Mouse (Mus musculus) cerebellum, adult 18-20 months (tissue): ENCODE measurements around the gene Rln3.

Source experiments
- DNase-seq, 2 experiments: peaks; one replicate each; pipeline ENCODE4 v3.0.0; 2021

Rln3 gene

GRCm38 (mm10) chr8:84065037-84065436 is 20.2 kb upstream of the Rln3 start, which contains the start of gene Gm10643:
TSS of gene Gm10643 (minus strand) at chr8:84065137.
- DNase-seq, result no peak

- DNase-seq, result no peak
Observed at GRCm38 (mm10) chr8:84063861-84064610, 19.2 kb upstream of the Rln3 start.

GRCm38 (mm10) chr8:84060245-84060644 is 15.4 kb upstream of the Rln3 start:
- DNase-seq, result no peak

GRCm38 (mm10) chr8:84059226-84059625 is 14.4 kb upstream of the Rln3 start:
- DNase-seq, result no peak

- no peak for DNase-seq
Observed at GRCm38 (mm10) chr8:84057827-84058226, 13.0 kb upstream of the Rln3 start.

- no peak for DNase-seq
Observed at GRCm38 (mm10) chr8:84053229-84053628, 8.4 kb upstream of the Rln3 start.

GRCm38 (mm10) chr8:84052746-84053145 is 7.9 kb upstream of the Rln3 start:
- DNase-seq, result no peak

GRCm38 (mm10) chr8:84048171-84048570 is 3.4 kb upstream of the Rln3 start:
- DNase-seq, result no peak

- DNase-seq, result no peak
Observed at GRCm38 (mm10) chr8:84046505-84046904, 1.7 kb upstream of the Rln3 start.

- DNase-seq, result no peak
Observed at GRCm38 (mm10) chr8:84044103-84044502, 697 bp downstream of the Rln3 start.

GRCm38 (mm10) chr8:84042948-84043342 is 1.9 kb downstream of the Rln3 start:
- no peak for DNase-seq

GRCm38 (mm10) chr8:84042066-84042947 is 2.5 kb downstream of the Rln3 start, which contains the start of gene Il27ra:
TSS of gene Il27ra (minus strand) at chr8:84042589.
- DNase-seq, result peak; percentile 28 to 43

GRCm38 (mm10) chr8:84039050-84039449 is 5.8 kb downstream of the Rln3 start:
- DNase-seq, result peak; percentile 69 to 78

GRCm38 (mm10) chr8:84038015-84038414 is 6.8 kb downstream of the Rln3 start:
- DNase-seq, result no peak

GRCm38 (mm10) chr8:84032777-84033176 is 12.0 kb downstream of the Rln3 start:
- no peak for DNase-seq

GRCm38 (mm10) chr8:84029272-84029671 is 15.5 kb downstream of the Rln3 start:
- no peak for DNase-seq

- DNase-seq, result no peak
Observed at GRCm38 (mm10) chr8:84027449-84027848, 17.4 kb downstream of the Rln3 start.

GRCm38 (mm10) chr8:84025863-84026262 is 18.9 kb downstream of the Rln3 start:
- DNase-seq, result no peak

- DNase-seq, result peak in 1 of 2 experiments; percentile 51
Observed at GRCm38 (mm10) chr8:84024171-84024570, 20.6 kb downstream of the Rln3 start.

GRCm38 (mm10) chr8:84023631-84024030 is 21.2 kb downstream of the Rln3 start:
- no peak for DNase-seq

GRCm38 (mm10) chr8:84023085-84023484 is 21.7 kb downstream of the Rln3 start:
- no peak for DNase-seq

- no peak for DNase-seq
Observed at GRCm38 (mm10) chr8:84021569-84021968, 23.2 kb downstream of the Rln3 start.

GRCm38 (mm10) chr8:84021096-84021495 is 23.7 kb downstream of the Rln3 start, which contains the start of gene Palm3:
TSS of gene Palm3 (plus strand) at chr8:84021471.
- DNase-seq, result no peak

- no peak for DNase-seq
Observed at GRCm38 (mm10) chr8:84019738-84020137, 25.1 kb downstream of the Rln3 start.
